Mouse (Mus musculus): ENCODE measurements around the gene Tgfbr2. TPM values are rescaled to one million over a fixed set of nuclear protein-coding genes. Genes with fewer than 3 reads are reported as not detected.

The Tgfbr2 gene
- total RNA-seq, 2 experiments from 2014 or later, result 65.0 to 70.8 TPM

GRCm38 (mm10) chr9:116160067-116160466 lies 15.1 kb downstream of the Tgfbr2 start:
- no peak for DNase-seq

DNA sequence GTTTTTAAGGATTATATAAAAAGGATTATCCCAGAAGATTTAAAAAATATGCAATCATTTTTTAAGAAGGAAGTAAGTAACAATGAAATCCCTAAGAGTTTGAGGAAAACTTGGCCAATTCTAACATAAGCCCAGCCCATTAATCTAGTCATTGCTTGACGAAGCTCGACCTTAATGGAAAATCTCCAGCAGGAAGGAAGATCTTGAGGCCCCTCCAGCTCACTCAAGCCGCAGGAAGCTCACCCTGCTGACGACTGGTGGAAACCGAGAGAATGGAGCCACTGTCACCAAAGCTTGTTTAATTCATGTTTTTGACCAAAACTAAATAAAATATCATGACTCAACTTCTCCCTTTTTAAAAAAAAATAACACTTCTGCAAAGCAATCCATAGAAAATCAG lies 18.7 kb downstream of the Tgfbr2 start:
- DNase-seq, result no peak

- DNase-seq, result no peak
Measured at GRCm38 (mm10) chr9:116152878-116153277, 22.3 kb downstream of the Tgfbr2 start.

- no peak for DNase-seq
Measured at GRCm38 (mm10) chr9:116150725-116151396, 24.3 kb downstream of the Tgfbr2 start.

GRCm38 (mm10) chr9:116148809-116149208 lies 26.4 kb downstream of the Tgfbr2 start:
- no peak for DNase-seq

GRCm38 (mm10) chr9:116146235-116146634 lies 28.9 kb downstream of the Tgfbr2 start:
- DNase-seq, result no peak

DNA sequence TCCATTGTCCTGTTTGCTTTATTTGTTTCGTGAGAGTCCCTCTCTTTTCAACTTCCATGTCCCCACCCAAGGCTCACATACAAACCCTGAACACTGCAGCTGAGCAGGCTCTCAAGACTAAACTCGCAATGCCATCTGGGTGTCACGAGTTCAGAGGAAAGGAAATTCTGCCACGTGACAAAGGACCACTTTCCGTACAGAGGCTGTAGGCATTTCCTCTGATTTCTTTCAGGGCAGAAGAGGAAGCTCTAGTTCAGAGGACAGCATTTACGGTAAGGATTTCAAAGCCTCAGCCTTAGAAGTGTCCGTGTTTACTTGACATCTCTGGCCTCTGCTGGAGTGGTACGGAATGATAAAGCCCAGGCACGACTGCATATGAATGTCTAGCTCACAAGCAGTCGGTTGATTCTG lies 29.9 kb downstream of the Tgfbr2 start:
- DNase-seq, result no peak

DNA sequence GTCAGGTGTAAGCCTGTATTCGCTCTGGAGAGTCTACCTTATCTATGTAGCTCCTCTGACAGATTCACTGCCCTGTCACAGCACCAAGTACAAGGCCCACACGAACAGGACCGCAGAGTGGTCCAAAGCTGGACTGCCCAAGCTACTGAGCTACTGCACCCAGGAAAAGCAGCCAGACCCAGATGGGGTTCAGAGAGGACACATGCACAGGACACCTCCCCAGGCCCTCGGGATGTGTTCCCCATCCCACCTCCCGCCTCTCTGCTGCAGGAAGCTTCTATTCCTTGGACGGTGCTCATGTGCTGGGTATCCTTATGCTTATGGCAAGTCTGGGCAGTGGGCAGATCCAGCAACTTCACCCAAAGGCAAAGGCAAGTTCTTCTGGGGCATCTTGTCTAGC lies 34.7 kb downstream of the Tgfbr2 start:
- DNase-seq, result no peak

DNA sequence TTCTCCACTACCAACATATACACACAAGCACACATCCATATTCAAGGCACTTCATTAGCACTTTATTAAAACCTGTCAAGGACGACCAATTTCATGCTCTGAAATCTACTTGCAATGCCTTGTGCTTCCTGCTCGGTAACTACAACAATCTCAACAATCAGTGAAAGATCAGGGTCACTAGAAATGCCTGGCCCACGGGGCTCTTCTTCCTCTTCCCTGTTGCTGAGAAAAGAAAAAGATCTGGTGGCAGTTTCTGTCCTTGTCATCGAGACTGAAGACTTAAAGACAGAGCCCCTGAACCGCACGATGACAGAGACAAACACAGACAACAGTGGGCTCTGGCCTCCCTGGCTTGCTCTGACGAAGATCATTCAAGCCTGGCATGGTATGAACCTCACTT lies 35.6 kb downstream of the Tgfbr2 start:
- no peak for DNase-seq

DNA sequence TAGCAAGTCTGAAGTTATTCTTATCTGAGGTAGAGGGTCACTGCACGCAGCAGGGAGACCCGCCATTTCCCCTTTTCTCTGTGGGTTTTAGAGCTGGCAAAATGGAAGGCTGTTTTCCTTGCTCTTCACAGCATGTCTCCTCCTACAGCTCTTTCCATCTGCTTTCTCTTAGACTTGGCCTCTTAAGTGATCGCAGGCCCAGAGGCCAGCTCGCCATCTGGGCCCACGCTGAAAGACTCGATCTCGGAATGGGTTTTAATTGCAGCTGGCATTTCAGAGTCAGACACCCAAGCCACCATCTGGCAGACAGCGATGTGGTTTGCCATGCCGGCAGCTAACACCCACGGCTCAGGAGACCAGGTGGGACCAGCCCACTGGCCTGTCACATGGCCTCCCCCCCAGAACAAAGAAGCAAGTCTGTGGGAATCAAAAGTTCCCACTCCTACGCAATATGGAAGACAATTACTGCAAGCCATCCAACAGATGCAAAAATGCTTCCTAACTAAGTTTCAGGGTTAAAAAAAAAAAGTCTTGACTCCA lies 36.5 kb downstream of the Tgfbr2 start:
- no peak for DNase-seq

DNA sequence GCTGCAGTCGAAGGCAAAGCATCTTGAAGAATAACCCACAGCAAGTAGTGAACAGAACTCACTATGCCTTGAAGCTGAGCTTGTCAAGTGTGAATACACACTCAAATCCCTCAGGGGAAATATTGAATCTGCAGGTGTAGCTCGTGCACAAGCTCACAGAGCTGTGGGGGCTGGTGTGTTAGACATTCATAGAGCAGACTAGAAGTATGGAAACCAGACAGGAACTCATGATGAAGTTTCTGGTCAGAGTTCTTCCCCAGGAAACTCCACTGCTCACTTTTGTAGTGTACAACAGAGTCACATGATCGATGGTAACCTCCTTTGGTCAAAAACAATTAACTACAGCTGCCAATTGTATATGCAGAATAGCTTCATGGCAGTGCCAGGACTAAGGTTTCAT lies 37.5 kb downstream of the Tgfbr2 start:
- no peak for DNase-seq

DNA sequence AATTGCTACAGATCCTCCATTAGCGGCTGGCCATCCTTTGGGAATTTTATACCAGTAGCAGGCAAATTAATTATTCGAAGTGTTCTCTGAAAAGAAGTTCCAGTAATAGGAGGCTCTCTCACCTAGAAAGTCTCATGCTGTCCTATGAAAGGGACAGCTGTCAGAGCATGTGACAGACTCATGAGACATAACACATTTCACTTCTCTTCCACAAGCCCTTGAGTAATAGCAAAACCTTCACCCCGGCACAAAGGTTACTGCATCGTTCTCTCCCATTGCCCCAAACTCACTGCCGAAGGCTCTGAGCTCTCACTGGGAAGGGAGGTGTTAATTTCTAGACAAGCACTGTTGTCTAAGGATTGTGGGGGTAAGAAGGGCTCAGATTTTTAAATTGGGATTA lies 38.3 kb downstream of the Tgfbr2 start:
- DNase-seq, result no peak

DNA sequence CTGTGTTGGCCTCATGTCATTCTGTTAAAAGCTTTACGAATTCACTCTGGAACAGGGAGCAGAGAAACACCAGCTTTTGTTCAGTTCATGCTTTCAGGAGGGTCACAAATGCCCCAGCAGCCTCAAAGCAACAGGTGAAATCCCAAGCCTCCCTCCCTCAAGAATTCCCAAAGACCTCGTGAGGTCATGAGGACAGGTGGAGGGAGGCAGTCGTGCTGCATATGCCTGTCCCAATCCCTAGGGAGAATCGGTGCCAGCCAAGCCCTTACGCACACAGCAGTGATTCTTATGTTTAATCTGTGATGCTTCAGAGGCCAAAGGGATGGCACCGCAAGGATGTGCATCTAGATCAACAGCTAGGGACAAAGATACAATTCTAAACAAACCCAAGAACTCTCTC lies 39.0 kb downstream of the Tgfbr2 start:
- DNase-seq, result no peak

DNA sequence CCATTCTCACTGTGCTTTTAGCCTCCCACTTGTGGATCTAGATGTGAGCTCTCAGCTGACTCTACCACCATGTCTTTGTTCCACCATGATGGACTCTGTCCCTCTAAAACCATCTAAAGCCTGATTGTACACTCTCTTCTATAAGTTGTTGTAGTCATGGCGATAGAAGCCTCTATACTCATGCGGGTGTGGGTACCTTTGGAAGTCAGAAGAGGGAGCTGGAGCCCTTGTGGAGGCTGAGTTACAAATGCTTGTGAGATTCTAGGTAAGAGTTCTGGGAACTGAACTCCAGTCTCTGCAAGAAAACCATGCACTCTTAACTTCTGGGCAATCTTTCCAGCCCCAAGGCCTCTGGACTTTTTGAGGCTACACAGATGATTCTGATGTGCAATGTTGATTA lies 40.7 kb downstream of the Tgfbr2 start:
- DNase-seq, result no peak

GRCm38 (mm10) chr9:116133312-116133980 lies 41.7 kb downstream of the Tgfbr2 start:
- no peak for DNase-seq

DNA sequence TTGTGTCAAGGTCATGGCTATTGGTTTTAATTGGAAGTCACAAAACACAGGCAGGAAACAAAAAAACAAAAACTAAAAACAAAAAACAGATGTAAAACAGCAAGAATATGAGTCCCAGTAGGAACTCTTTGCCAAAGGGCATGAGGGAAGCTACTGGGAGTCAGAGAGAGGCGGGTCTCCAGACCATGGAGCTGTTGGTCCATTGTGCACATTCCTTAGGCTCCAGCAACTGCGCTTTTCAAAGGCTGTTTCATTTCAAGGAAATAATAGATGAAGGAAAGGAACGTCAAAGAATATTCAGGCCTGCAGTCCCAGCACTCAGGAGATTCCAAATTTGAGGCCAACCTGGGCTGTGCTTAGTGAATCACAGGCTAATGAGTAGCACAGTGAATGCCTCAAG lies 46.3 kb downstream of the Tgfbr2 start:
- no peak for DNase-seq

- no peak for DNase-seq
Measured at GRCm38 (mm10) chr9:116128311-116128710, 46.8 kb downstream of the Tgfbr2 start.

DNA sequence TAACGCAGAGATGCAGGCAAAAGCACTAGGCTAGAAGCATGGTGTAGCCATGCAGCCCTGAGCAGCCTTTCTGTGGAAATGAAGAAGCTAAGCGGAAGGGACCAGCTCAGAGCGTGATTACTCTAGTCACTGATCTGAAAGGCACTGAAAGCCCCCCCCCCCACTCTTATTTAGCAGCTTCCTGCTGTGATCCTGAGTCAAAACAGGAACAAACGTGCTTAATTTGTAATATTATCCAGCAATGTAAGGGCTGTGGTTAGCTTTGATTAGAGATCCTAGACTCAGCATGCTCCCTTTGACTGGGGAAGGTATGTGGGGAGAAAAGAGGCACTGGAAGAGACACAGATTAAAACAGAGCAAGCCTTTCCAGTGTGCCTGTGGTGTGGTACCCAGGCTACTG lies 48.7 kb downstream of the Tgfbr2 start:
- DNase-seq, result no peak

DNA sequence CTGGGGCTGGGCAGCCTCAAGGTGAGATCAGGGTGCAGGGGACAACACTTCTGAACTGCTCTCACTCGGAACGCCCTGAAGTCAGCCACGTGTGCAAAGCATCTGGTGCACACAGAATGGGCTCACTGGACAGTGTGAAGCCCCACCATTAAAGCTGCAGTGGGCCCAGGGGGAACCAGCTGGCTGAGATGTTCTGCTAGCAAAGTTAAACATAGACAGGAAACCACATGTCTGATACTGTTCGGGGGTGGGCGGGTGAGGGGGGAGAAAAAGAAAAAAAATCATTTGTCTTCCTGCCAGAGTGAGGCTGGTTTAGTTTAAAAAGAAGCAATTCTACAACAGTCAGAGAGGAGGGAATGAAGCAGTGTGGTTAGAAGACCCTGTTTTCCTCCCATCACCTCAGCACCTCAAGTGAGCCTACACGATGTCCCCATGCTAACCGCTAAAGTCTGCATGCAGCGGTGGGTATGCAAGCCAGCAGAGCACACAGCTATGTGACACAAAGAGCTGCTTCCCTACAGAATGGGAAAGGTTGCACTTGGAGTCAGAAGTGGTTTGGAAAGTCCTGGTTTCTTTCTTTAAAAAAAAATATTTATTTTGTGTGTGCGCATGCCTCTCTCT lies 52.1 kb downstream of the Tgfbr2 start:
- no peak for DNase-seq

DNA sequence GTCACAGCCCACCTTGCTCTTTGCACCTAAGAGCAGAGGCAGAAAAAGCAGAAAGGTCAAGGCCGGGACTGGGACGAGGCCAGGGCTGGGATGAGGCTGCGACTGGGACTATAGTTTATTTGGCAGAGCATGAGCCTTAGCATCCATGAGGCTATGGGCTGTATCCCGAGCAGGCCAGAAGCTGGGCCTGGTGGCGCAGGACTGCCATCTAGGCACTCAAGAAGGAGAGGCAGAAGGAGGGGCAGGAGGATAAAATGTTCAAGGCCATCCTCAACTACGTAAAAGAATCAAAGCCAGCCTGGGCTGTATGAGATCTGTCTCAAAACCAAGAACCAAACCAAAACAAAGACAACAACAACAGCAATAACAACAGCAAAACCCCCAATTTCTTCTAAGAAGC lies 52.6 kb downstream of the Tgfbr2 start:
- no peak for DNase-seq

- no peak for DNase-seq
Measured at GRCm38 (mm10) chr9:116121472-116121871, 53.7 kb downstream of the Tgfbr2 start.

DNA sequence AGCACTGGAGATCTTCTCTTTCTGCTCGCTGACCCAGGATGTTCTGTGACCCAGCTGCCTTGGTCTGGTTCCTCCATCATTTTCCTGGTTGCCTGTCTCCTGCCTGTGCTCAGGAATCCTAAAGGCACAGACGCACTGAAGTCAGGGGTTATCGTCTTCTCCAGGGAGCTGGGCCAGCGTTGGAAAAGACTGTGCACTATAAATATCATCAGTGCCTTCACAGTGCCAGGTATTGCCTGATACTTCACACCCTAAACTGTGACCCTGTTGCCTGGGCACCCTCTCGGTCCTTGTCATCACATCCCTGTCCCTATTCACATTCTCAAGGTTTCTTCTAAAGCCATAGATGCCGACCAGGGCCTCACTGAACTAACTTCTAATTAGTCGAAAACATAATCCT lies 55.2 kb downstream of the Tgfbr2 start:
- no peak for DNase-seq

DNA sequence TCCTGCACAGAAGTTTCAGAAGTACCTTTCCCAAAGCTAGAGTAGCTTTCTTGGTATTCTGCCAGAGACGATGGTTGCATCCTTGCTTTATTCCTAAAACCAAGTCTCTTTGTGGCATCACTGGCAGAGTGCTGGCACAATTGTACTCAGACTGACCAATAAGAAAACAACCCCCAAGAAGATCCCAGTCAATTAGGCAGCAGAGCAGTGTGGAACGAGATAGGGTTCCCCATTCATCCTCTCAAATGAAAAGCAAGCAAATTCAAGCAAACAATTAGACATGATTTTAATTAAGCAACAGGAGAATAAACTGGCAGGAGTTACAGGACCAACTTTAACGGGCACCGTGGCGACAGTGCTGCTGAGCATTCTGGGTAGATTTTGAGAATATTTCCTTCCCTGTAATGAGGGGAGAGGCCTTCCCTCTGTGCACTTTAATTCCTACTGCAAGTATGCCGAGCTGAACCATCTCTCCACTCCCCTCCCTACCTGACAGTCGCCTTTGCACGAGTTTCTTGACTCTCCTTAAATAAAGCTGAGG lies 56.8 kb downstream of the Tgfbr2 start:
- no peak for DNase-seq
